Mouse (Mus musculus): ENCODE results near the gene Dek. TPM values are rescaled to one million over a fixed set of nuclear protein-coding genes. Genes with fewer than 3 reads are reported as not detected.

Gene Dek
- total and polyA plus RNA-seq, 3 experiments, result 7.4 to 32.6 (median 32.1) TPM

DNA sequence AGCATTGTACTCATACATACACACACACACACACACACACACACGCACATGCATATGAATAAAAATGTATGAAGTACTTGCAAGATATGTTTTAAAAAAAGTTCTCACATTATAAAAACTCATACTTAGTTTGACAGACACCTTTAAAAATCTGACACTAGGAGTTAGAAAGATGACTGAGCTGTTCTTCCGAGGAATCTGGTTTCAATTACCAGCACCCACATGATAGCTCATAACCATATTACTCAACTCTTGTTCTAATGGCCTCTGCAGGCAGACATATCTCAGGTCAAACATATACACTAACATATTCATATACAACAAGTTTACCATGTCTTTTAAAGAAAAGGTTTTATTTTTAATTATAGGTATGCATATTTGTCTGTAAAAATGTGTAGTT lies 9.4 kb downstream of the Dek start:
- Histone ChIP-seq H3K27me3 (ENCODE audit: control insufficient read depth, insufficient read depth, low read length) (no peaks in the 10 kb centered on the region), H3K9ac (ENCODE audit: low read depth, low read length) (no peak overlapping the region), H3K36me3 (ENCODE audit: control insufficient read depth, insufficient read depth, low read length) (peaks cover 6% of the 10 kb centered on the region), H3K4me3 (no peak overlapping the region), H3K79me2 (replicated peaks; ENCODE audit: control insufficient read depth, insufficient read depth, low read length) (no peaks in the 10 kb centered on the region), H3K4me1 (ENCODE audit: control insufficient read depth, insufficient read depth, low read length) (no peaks in the 10 kb centered on the region), H3K27ac (no peak overlapping the region)
- DNase-seq, result no peak
- WGBS, result 88% methylated on average over 2 of the region's 2 CpGs
- TF ChIP-seq POLR2A (IDR thresholded peaks at IDR 0.05; ENCODE audit: insufficient read depth, low read depth, low read length) (no peak), EP300 (IDR thresholded peaks at IDR 0.05; ENCODE audit: insufficient read depth, low read depth, low read length) (no peak), CTCF (IDR thresholded peaks at IDR 0.05) (no peak)
- intact Hi-C loops (cut with DNase I), result no loop called here

DNA sequence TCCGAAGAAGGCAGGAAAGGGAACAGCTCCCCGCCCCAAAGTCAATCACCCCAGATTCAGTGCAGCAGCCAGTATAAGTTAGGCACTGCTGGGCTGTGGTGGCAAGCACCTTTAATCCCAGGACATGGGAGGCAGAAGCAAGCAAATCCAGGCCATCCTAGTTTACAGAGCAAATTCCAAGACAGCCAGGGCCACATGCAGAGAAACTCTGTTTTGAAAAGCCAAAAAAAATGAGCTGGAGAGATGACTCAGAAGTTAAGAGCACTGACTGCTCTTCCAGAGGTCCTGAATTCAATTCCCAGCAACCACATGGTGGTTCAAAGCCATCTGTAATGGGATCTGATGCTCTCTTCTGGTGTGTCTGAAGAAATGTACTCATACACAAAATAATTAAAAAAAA lies 12.2 kb downstream of the Dek start:
- H3K36me3 ChIP-seq (ENCODE audit: control insufficient read depth, insufficient read depth, low read length), result peaks cover 5% of the 10 kb centered on the region
- TF ChIP-seq CTCF (IDR thresholded peaks at IDR 0.05) (no peak), EP300 (IDR thresholded peaks at IDR 0.05; ENCODE audit: insufficient read depth, low read depth, low read length) (no peak), POLR2A (IDR thresholded peaks at IDR 0.05; ENCODE audit: insufficient read depth, low read depth, low read length) (no peak)

DNA sequence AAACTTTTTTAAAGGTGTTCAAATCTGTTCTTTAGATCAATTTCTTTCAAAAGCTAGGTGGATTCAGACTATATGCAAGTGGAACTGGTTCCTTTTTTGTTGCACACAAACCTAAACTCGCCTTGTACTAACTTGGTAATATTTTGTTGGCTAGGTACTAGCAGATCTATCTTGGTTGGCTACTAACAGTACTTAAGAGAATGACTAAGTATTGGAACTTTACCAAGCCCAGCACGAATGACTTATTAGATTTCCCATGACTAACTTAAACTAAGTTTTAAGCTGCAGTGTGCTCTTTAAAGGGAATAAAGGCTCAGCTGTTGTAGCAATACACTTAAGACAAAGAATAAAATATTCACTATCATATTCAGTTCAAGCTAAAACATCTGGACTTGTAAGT lies 16.7 kb downstream of the Dek start:
- no peak for TF ChIP-seq POLR2A (IDR thresholded peaks at IDR 0.05; ENCODE audit: insufficient read depth, low read depth, low read length)
- no peak for TF ChIP-seq EP300 (IDR thresholded peaks at IDR 0.05; ENCODE audit: insufficient read depth, low read depth, low read length)
- Histone ChIP-seq H3K27me3 (ENCODE audit: control insufficient read depth, insufficient read depth, low read length) (no peaks in the 10 kb centered on the region), H3K4me1 (ENCODE audit: control insufficient read depth, insufficient read depth, low read length) (no peaks in the 10 kb centered on the region), H3K27ac (no peak overlapping the region), H3K4me3 (no peak overlapping the region), H3K36me3 (ENCODE audit: control insufficient read depth, insufficient read depth, low read length) (peaks cover 5% of the 10 kb centered on the region), H3K79me2 (replicated peaks; ENCODE audit: control insufficient read depth, insufficient read depth, low read length) (no peaks in the 10 kb centered on the region), H3K9ac (ENCODE audit: low read depth, low read length) (no peak overlapping the region)
- DNase-seq, result no peak
- 46% methylated on average over 2 of the region's 2 CpGs for WGBS
- intact Hi-C loops (cut with DNase I), result no loop called here

More for the DNA sequence above, 12.2 kb downstream of the Dek start:
- Histone ChIP-seq H3K79me2 (replicated peaks; ENCODE audit: control insufficient read depth, insufficient read depth, low read length) (no peaks in the 10 kb centered on the region), H3K9ac (ENCODE audit: low read depth, low read length) (no peak overlapping the region), H3K4me3 (no peak overlapping the region), H3K4me1 (ENCODE audit: control insufficient read depth, insufficient read depth, low read length) (no peaks in the 10 kb centered on the region), H3K27me3 (ENCODE audit: control insufficient read depth, insufficient read depth, low read length) (no peaks in the 10 kb centered on the region), H3K27ac (no peak overlapping the region)
- 78% methylated on average over 2 of the region's 2 CpGs for WGBS
- no peak for DNase-seq
- intact Hi-C loops (cut with DNase I), result no loop called here

DNA sequence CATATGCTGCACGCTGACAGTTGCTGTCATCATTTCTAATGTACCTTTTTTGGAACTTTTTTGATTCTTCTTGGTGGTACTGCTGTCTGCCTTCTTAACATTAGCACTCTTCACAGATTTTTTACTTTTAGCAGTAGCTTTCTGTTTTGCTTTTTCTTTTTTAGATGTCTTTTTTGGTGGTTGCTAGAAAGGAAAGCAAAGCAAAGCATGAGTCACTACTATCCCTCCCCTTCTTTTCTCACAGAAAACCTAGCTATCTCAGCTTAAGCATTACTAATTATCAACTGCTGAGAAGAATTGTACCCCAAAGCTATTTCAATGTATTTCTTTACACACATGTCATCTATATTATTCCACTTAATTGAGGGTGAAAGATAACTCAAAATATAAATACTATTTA lies 17.6 kb downstream of the Dek start:
- no peak for DNase-seq
- Histone ChIP-seq H3K27ac (no peak overlapping the region), H3K79me2 (replicated peaks; ENCODE audit: control insufficient read depth, insufficient read depth, low read length) (no peaks in the 10 kb centered on the region), H3K9ac (ENCODE audit: low read depth, low read length) (no peak overlapping the region), H3K4me1 (ENCODE audit: control insufficient read depth, insufficient read depth, low read length) (no peaks in the 10 kb centered on the region), H3K4me3 (no peak overlapping the region), H3K36me3 (ENCODE audit: control insufficient read depth, insufficient read depth, low read length) (peaks cover 5% of the 10 kb centered on the region), H3K27me3 (ENCODE audit: control insufficient read depth, insufficient read depth, low read length) (no peaks in the 10 kb centered on the region)
- TF ChIP-seq EP300 (IDR thresholded peaks at IDR 0.05; ENCODE audit: insufficient read depth, low read depth, low read length), result no peak
- TF ChIP-seq CTCF (IDR thresholded peaks at IDR 0.05), result no peak
- TF ChIP-seq POLR2A (IDR thresholded peaks at IDR 0.05; ENCODE audit: insufficient read depth, low read depth, low read length), result no peak
- 93% methylated on average over 1 of the region's 1 CpGs for WGBS
- intact Hi-C loops (cut with DNase I), result no loop called here

DNA sequence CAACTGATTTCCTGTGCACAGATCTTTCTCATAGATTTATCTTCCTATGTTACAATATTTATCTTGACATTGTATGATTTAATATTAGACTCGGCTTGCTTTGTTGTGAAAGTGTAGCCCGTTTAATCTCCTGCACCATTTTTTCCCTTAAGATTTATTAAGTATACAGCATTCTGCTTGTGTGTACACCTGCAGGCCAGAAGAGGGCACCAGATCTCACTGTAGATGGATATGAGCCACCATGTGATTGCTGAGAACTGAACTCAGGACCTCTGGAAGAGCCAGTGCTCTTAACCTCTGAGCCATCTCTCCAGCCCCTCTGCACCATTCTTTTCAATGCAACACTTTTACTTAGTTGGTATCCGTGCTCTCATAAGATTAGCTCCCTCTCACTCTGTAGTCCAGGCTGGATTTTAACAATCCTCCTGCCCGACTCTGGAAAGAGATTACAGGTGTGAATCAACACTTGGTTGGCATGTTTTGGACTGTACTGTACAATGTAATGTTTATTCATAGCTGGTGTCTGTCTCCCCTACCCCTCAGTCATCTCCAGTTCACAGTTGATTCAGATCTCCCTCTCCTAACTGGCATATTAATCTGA lies 25.0 kb downstream of the Dek start:
- Histone ChIP-seq H3K27me3 (ENCODE audit: control insufficient read depth, insufficient read depth, low read length) (no peaks in the 10 kb centered on the region), H3K36me3 (ENCODE audit: control insufficient read depth, insufficient read depth, low read length) (no peaks in the 10 kb centered on the region), H3K27ac (no peak overlapping the region), H3K79me2 (replicated peaks; ENCODE audit: control insufficient read depth, insufficient read depth, low read length) (no peaks in the 10 kb centered on the region), H3K4me1 (ENCODE audit: control insufficient read depth, insufficient read depth, low read length) (no peaks in the 10 kb centered on the region), H3K9ac (ENCODE audit: low read depth, low read length) (no peak overlapping the region), H3K4me3 (no peak overlapping the region)
- TF ChIP-seq EP300 (IDR thresholded peaks at IDR 0.05; ENCODE audit: insufficient read depth, low read depth, low read length) (no peak), POLR2A (IDR thresholded peaks at IDR 0.05; ENCODE audit: insufficient read depth, low read depth, low read length) (no peak), CTCF (IDR thresholded peaks at IDR 0.05) (peak; percentile 68)
- WGBS, result 88% methylated on average over 4 of the region's 4 CpGs
- no peak for DNase-seq
- intact Hi-C loops (cut with DNase I), result loop anchor here (2.0 kb wide), 1 partner anchor 208 kb away; no protein-coding TSS in a partner anchor

DNA sequence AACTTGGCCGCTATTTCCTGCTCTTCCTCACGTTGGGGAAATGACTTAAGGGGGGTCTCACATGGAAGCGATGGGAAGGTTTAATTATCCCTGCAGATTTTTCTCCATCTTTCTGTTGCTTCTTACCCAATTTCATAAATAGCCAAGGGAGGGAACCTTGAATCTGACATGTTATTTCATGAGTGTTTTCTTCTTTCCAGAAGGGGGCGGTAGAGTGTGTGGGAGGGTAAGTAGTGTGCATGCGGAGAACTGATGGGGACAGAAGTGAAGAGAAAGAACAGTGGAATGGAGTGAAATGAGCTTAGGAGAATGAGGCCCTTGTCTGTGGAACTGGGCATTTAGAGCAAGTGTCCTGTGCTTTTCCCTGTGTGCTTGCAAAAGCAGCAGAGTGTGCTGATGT lies 27.2 kb downstream of the Dek start:
- no peaks in the 10 kb centered on the region for H3K36me3 ChIP-seq (ENCODE audit: control insufficient read depth, insufficient read depth, low read length)
- no peaks in the 10 kb centered on the region for H3K79me2 ChIP-seq (replicated peaks; ENCODE audit: control insufficient read depth, insufficient read depth, low read length)
- no peaks in the 10 kb centered on the region for H3K27me3 ChIP-seq (ENCODE audit: control insufficient read depth, insufficient read depth, low read length)
- no peak overlapping the region for H3K9ac ChIP-seq (ENCODE audit: low read depth, low read length)
- no peak for DNase-seq
- TF ChIP-seq POLR2A (IDR thresholded peaks at IDR 0.05; ENCODE audit: insufficient read depth, low read depth, low read length) (no peak), EP300 (IDR thresholded peaks at IDR 0.05; ENCODE audit: insufficient read depth, low read depth, low read length) (no peak), CTCF (IDR thresholded peaks at IDR 0.05) (peak; percentile 45)
- no peaks in the 10 kb centered on the region for H3K4me1 ChIP-seq (ENCODE audit: control insufficient read depth, insufficient read depth, low read length)
- WGBS, result 69% methylated on average over 5 of the region's 5 CpGs
- H3K4me3 ChIP-seq, result no peak overlapping the region
- no peak overlapping the region for H3K27ac ChIP-seq
- intact Hi-C loops (cut with DNase I), result no loop called here

All from heart, adult 2 months (tissue).